Mouse (Mus musculus) olfactory bulb, adult 2 months (tissue): Measurements from ENCODE around the gene Pigk. TPM values are rescaled to one million over a fixed set of nuclear protein-coding genes. Genes with fewer than 3 reads are reported as not detected.

Source experiments
- H3K27ac ChIP-seq: fragments of 200-500 bp; 2 replicates; pipeline ENCODE4 v1.5.1; 2012; ENCODE audit warnings: low read depth, low read length; ENCODE audit not compliant: insufficient read depth
- H3K4me1 ChIP-seq: fragments of 200-500 bp; 2 replicates; pipeline ENCODE4 v1.6.1; 2012; ENCODE audit warnings: low read length; ENCODE audit not compliant: control insufficient read depth, insufficient read depth
- H3K4me3 ChIP-seq: fragments of 200-500 bp; 2 replicates; pipeline ENCODE4 v1.5.1; 2012; ENCODE audit warnings: mild to moderate bottlenecking, low read depth, low read length, moderate library complexity; ENCODE audit not compliant: insufficient read depth
- CTCF ChIP-seq: fragments of 200-500 bp; IDR thresholded peaks from 2 replicates; pipeline ENCODE4 v1.5.1; 2012; ENCODE audit warnings: low read depth, mild to moderate bottlenecking, low read length, moderate library complexity; ENCODE audit not compliant: insufficient read depth
- POLR2A ChIP-seq: fragments of 200-500 bp; IDR thresholded peaks from 2 replicates; pipeline ENCODE4 v1.6.1; 2012; ENCODE audit warnings: mild to moderate bottlenecking, low read depth, low read length, moderate library complexity; ENCODE audit not compliant: insufficient read depth
- WGBS: fragments of 180-500 bp; shearing (Covaris S2); methylation state at CpG from one replicate; pipeline ENCODE4 v1.1.7; 2018; 5-methylcytosine and 5-hydroxymethylcytosine counted together
- polyA plus RNA-seq: library from polyadenylated mRNA; stranded (reverse); fragments of >200 nt; gene quantifications from 2 replicates; pipeline ENCODE4 v1.2.4, GENCODE M21; 2012; ENCODE audit warnings: low replicate concordance; ENCODE audit not compliant: missing spikeins, insufficient read depth, insufficient read length

Pigk gene
- polyA plus RNA-seq, 1 experiment = not detected

DNA sequence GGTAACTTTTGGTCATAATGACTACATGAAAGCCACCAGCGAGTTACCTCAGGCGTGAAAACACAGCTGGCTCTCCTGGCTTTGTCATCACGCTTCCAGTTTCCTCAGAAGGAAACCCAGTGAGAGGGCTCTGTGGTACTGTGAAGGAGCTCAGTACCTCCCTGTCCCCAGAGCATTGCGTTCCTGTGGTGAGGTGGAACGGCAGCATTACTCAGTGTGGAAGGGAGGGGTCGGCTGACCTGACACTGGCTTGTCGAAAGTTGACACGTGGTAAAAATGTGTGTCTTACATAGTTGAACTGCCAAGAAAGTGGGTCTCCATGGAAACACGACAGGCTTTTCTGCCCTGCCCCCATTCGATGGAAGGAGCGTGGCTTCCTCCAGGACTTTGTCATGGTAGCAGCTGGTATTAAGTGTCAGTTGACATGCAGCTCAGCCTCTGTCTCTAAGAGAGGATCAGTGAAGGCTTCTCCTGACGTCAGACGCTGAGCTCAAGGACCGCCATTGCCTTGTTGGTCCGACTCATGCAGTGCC, 44.7 kb downstream of the Pigk start:
- WGBS = 59% methylated on average over 15 of the region's 15 CpGs
- peaks cover 11% of the 10 kb centered on the region for H3K4me1 ChIP-seq
- no peak overlapping the region for H3K27ac ChIP-seq
- TF ChIP-seq POLR2A = no peak
- TF ChIP-seq CTCF = no peak
- H3K4me3 ChIP-seq = no peak overlapping the region

DNA sequence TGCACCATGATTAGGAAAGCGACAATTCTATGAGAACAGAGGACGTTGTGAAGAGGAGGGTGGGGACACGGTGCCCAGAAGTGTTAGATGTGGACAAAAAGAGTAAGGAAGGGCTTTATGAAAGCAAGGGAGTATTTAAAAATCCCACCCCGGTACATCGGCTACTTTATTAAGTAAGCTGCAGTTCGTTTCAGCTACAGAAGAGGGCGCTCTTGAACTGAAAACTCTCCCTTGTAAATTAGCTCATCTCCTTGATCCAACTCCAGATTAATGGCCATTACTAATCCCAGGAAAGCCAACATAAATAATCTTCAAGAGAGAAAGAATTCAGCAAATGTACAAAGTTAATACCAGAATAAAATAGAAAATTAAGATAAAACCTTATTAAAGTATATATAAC, 47.2 kb downstream of the Pigk start:
- Histone ChIP-seq H3K27ac (no peak overlapping the region), H3K4me1 (peaks cover 13% of the 10 kb centered on the region), H3K4me3 (no peak overlapping the region)
- WGBS = 22% methylated on average over 7 of the region's 7 CpGs
- TF ChIP-seq POLR2A (no peak), CTCF (no peak)

DNA sequence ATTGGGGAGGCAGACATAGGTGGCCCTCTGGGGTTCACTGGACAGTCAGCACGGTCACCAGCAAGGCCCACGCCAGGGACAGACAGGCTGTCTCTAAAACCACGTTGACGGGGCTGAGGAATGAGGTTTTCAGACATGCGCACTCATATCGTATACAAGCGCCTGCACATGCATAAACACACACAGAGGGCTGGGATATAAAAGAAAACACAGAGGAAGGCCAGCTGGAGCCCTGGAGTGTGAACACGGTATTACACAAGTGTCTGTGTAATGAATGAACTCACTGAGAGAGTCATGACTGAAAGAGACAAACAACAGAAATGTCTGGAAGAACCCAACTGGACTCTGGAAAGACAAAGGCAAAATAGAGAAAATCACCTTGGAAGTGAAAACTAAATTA, 47.8 kb downstream of the Pigk start:
- Histone ChIP-seq H3K27ac (no peak overlapping the region), H3K4me3 (no peak overlapping the region), H3K4me1 (peaks cover 13% of the 10 kb centered on the region)
- TF ChIP-seq CTCF = no peak; the same call in 1 of the 2 replicates
- no peak for TF ChIP-seq POLR2A
- WGBS = 81% methylated on average over 8 of the region's 8 CpGs

DNA sequence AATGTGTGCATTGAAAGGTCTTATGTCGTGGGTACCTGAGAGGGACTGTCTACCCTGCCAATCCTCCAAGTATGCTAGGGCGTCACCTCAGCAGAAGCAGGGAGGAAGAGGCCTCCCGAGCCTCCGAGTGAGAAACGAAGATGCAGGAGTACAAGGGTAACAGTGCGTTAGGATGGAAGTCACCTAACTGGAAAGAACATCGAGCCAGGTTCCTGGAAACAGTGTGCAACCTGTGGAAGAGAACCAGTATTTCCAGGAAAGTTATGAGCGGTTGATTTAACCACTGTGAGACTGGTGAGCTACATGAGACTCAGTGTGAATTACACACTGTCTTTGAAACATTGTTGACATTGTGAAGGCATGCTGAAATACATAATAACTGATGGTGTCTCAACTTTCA, 48.4 kb downstream of the Pigk start:
- 91% methylated on average over 8 of the region's 8 CpGs for WGBS
- Histone ChIP-seq H3K27ac (no peak overlapping the region), H3K4me1 (peaks cover 13% of the 10 kb centered on the region), H3K4me3 (no peak overlapping the region)
- TF ChIP-seq CTCF (no peak), POLR2A (no peak)

DNA sequence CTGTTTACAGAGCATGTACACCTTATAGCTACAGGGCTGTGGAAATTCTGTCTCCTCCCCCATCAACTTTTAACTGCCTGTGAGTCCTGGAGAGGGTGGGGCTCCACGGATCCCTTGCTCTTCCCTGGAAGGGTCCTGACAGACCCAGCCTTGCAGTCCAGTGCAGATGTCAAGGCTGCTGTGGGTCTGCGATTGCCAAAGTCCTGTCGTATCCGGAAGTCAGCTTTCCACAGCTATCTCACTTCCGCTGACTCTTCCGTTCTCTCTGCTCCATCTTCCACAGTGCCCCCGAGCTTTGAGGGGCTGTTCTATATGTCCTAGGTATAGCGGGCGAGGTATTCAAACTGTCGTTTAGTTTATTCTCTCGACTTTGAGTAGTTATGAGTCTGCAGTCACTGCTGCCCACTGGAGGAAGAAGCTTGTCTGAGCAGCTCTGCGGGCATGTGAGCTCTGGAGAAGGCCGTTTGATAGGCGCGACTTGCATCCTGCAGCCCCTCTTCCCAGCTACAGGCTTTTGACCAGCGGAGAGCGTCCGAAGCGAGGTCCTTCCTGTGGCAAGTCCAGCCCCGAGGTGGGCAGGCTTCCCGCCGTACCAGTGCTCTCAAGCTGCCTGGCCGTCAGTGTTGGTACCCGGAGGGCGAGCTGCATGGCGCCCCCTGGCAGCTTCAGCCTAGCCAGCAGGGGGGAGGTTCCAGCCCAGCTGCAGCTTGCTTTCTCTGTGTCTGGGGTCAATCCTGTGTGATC, 49.4 kb downstream of the Pigk start:
- Histone ChIP-seq H3K4me3 (peak overlapping the region; percentile 35), H3K4me1 (peaks cover 13% of the 10 kb centered on the region), H3K27ac (no peak overlapping the region)
- 62% methylated on average over 26 of the region's 26 CpGs for WGBS
- TF ChIP-seq POLR2A = no peak
- no peak for TF ChIP-seq CTCF

DNA sequence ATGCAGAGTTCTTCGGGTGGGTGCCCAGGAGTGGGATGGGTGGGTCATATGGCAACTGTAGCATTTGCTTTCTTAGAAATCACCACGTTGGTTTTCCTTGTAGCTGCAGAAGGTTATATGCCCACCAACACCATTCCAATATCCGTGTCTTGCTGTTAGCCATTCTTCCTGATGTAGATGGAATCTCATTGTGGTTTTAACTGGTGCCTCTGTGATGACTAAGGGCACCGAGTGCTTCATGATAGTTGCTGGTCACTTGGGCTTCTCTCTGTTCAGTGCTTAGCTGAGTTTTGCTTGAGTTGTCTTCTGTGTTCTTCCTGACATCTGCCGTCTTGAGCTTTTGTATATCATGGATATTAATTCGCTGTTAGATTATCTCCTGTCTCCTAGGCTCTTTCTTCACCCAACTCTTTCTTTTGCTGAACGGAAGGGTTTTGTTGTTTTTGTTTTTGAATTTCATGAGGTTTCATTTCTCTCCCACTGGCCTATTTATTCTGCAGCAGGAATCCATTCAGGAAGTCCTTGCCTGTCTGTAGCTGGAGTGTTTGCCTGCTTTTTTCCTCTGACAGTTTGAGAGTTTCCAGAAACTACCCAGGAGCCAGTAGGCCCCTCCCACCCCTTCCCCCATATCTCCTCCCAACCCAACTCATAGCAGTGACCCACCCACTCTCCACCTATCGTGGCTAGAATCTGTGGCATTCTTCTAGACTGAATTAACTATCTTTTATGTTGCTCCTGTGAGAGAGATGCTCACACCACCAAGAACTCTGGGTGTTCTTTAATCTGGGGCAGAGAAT, 50.8 kb downstream of the Pigk start:
- Histone ChIP-seq H3K27ac (no peak overlapping the region), H3K4me3 (no peak overlapping the region), H3K4me1 (peaks cover 6% of the 10 kb centered on the region; the same call in 1 of the 2 replicates)
- WGBS = 75% methylated on average over 8 of the region's 8 CpGs
- no peak for TF ChIP-seq CTCF
- TF ChIP-seq POLR2A = no peak

DNA sequence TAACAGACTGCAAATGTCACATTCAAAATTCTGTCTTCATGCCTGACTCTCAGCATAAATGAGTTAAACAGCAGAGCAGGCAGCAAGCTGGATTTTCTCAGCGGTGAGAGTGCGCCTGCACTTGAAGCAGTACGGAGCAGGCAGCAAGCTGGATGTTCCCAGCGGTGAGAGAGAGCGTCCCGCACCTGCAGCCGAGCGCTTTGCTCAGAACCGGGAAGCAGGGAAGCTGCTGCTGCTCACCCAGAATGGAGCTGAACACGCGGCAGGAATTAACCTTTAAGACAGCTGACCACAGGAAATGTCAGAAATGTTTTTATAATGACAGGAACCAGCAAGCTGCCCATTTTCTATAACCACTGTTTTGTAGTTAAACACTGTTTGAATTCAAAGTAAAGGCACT, 53.6 kb downstream of the Pigk start:
- no peak for TF ChIP-seq CTCF
- whole genome bisulfite sequencing = 83% methylated on average over 11 of the region's 11 CpGs
- Histone ChIP-seq H3K27ac (no peak overlapping the region), H3K4me1 (peaks cover 6% of the 10 kb centered on the region; the same call in 1 of the 2 replicates), H3K4me3 (no peak overlapping the region)

DNA sequence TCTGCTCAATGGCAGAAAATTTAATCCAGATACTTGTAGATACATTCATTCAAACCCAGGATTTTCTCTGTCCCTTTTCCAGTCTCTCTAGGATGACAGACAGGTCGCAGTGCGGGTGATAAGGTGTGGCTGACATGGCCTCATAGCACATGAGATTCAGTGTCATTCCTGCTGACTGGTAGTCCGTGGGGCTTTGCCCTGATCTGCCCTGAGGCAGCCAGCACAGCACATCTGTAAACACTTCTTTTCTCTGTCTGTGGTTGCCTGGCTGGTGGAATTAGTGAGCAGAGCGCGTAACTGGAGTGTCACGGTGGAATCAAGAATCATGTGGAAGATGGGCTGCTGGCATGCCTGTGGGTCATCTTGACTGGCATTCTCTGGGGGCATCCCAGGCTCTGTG, 56.2 kb downstream of the Pigk start:
- no peaks in the 10 kb centered on the region for H3K4me1 ChIP-seq
- WGBS = 87% methylated on average over 6 of the region's 6 CpGs
- no peak for TF ChIP-seq POLR2A
- no peak for TF ChIP-seq CTCF
- no peak overlapping the region for H3K27ac ChIP-seq
- H3K4me3 ChIP-seq = no peak overlapping the region

DNA sequence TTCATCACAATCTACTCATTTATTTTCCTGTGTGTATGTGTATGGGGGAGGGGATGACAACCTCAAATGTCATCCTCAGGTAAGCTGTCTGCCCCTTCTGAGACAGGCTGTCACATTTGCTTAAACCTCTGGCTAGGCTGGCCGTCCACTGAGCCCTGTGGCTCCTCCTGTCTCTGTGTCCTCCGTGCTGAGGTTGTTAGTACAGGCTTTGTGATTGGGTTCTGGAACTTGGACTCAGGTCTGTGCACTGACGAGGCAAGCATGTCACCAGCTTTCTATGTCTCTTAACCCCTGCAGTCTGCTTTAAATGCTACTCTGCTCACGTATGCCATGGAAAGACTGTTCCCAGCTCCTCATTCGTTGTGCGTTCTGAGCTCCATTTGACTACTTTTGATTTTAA, 62.5 kb downstream of the Pigk start:
- 93% methylated on average over 6 of the region's 6 CpGs for WGBS
- H3K27ac ChIP-seq = no peak overlapping the region
- no peak for TF ChIP-seq CTCF
- no peak for TF ChIP-seq POLR2A
- no peaks in the 10 kb centered on the region for H3K4me1 ChIP-seq
- H3K4me3 ChIP-seq = no peak overlapping the region
